Mouse (Mus musculus) MEL (cell line): ENCODE data around the gene Atpaf2.

Experiments used
- CHD2 ChIP-seq: IDR thresholded peaks from 2 replicates; pipeline ENCODE4 v1.6.1; 2011; ENCODE audit warnings: low read length, improper control_type of control experiment
- CTCF ChIP-seq, 3 experiments: IDR thresholded peaks in 2 of 3; conservative IDR thresholded peaks in 1 of 3; 2 replicates each; pipeline ENCODE4 v1.5.1; 2011 to 2012; ENCODE audit warnings: low read length in 3 of 3, low read depth in 2 of 3, mild to moderate bottlenecking in 2 of 3, improper control_type of control experiment in 1 of 3, inconsistent platforms in 1 of 3, mixed read lengths in 1 of 3, moderate library complexity in 1 of 3; ENCODE audit not compliant: control insufficient read depth in 1 of 3, insufficient read depth in 1 of 3, poor library complexity in 1 of 3, severe bottlenecking in 1 of 3
- GATA1 ChIP-seq: IDR thresholded peaks from 2 replicates; pipeline ENCODE4 v1.6.1; 2011; ENCODE audit warnings: low read depth, low read length, improper control_type of control experiment
- KAT2A ChIP-seq: conservative IDR thresholded peaks from 2 replicates; pipeline ENCODE4 v1.6.1; 2012; ENCODE audit warnings: low read depth, low read length, improper control_type of control experiment, inconsistent platforms
- MAZ ChIP-seq: IDR thresholded peaks from 2 replicates; pipeline ENCODE4 v1.6.1; 2012; ENCODE audit warnings: low read depth, mild to moderate bottlenecking, inconsistent platforms, low read length, improper control_type of control experiment
- POLR2A ChIP-seq, 2 experiments: IDR thresholded peaks; 2 replicates each; pipeline ENCODE4 v1.6.1; 2011 to 2012; ENCODE audit warnings: low read length in 2 of 2, mild to moderate bottlenecking in 2 of 2, control low read depth in 1 of 2, improper control_type of control experiment in 1 of 2, low read depth in 1 of 2, moderate library complexity in 1 of 2; ENCODE audit not compliant: control insufficient read depth in 1 of 2, insufficient read depth in 1 of 2, poor library complexity in 1 of 2
- RAD21 ChIP-seq: IDR thresholded peaks from 2 replicates; pipeline ENCODE4 v1.6.1; 2011; ENCODE audit warnings: mild to moderate bottlenecking, low read depth, low read length, improper control_type of control experiment
- TBP ChIP-seq: IDR thresholded peaks from 2 replicates; pipeline ENCODE4 v1.8.0; 2011; ENCODE audit warnings: low read depth, low read length, improper control_type of control experiment
- ZC3H11A ChIP-seq: IDR thresholded peaks from 2 replicates; pipeline ENCODE4 v1.6.1; 2012; ENCODE audit warnings: low read depth, mild to moderate bottlenecking, inconsistent platforms, low read length, improper control_type of control experiment
- ZKSCAN1 ChIP-seq: IDR thresholded peaks from 2 replicates; pipeline ENCODE4 v1.6.1; 2012; ENCODE audit warnings: low read depth, mild to moderate bottlenecking, inconsistent platforms, low read length, improper control_type of control experiment, moderate library complexity

- TF ChIP-seq KAT2A (no peak), CTCF (IDR thresholded peaks at IDR 0.05 in 2 of 3, conservative IDR thresholded peaks at IDR 0.05 in 1 of 3; ENCODE audit: control insufficient read depth in 1 of 3, insufficient read depth in 1 of 3, low read depth in 2 of 3, low read length in 3 of 3, poor library complexity in 1 of 3, severe bottlenecking in 1 of 3) (peak; percentile 9 to 59 (median 46); a peak in 4 of 6 replicates), ZC3H11A (0 out of 2 replicates have a peak, but pooled peaks have one; percentile 25), CHD2 (no peak), POLR2A (IDR thresholded peaks at IDR 0.05; ENCODE audit: control insufficient read depth in 1 of 2, insufficient read depth in 1 of 2, low read depth in 1 of 2, low read length in 2 of 2, poor library complexity in 1 of 2) (no peak), MAZ (no peak), TBP (no peak), ZKSCAN1 (no peak), RAD21 (peak; percentile 52), GATA1 (no peak)
These were observed 34.7 kb downstream of the Atpaf2 start for GRCm38 (mm10) chr11:60383518-60383917.
